Mouse (Mus musculus): ENCODE measurements around the gene Fmnl2.

Fmnl2 gene

GRCm38 (mm10) chr2:53085617-53086202 lies 228.1 kb downstream of the Fmnl2 start:
- in situ Hi-C loops (cut with MboI; ENCODE audit: unreplicated experiment in 2 of 2), result loop anchor here (25.0 kb wide), 3 partner anchors 323 to 452 kb away; no protein-coding TSS in a partner anchor

GRCm38 (mm10) chr2:53088744-53089143 lies 231.1 kb downstream of the Fmnl2 start:
- in situ Hi-C loops (cut with MboI; ENCODE audit: unreplicated experiment in 2 of 2), result loop anchor here (25.0 kb wide), 3 partner anchors 326 to 451 kb away; no protein-coding TSS in a partner anchor

- in situ Hi-C loops (cut with MboI; ENCODE audit: unreplicated experiment in 2 of 2), result loop anchor here (25.0 kb wide), 3 partner anchors 333 to 458 kb away; no protein-coding TSS in a partner anchor
Observed at GRCm38 (mm10) chr2:53095031-53095430, 237.4 kb downstream of the Fmnl2 start.

- in situ Hi-C loops (cut with MboI; ENCODE audit: unreplicated experiment in 2 of 2), result loop anchor here (25.0 kb wide), 3 partner anchors 333 to 458 kb away; no protein-coding TSS in a partner anchor
Observed at GRCm38 (mm10) chr2:53095489-53095888, 237.8 kb downstream of the Fmnl2 start.

- in situ Hi-C loops (cut with MboI; ENCODE audit: unreplicated experiment in 2 of 2), result loop anchor here in 1 of 2 experiments (25.0 kb wide), 1 partner anchor 338 kb away; no protein-coding TSS in a partner anchor
Observed at GRCm38 (mm10) chr2:53100093-53100492, 242.4 kb downstream of the Fmnl2 start.

- in situ Hi-C loops (cut with MboI; ENCODE audit: unreplicated experiment in 2 of 2), result loop anchor here in 1 of 2 experiments (25.0 kb wide), 1 partner anchor 340 kb away; no protein-coding TSS in a partner anchor
Observed at GRCm38 (mm10) chr2:53101885-53102740, 244.5 kb downstream of the Fmnl2 start.

- in situ Hi-C loops (cut with MboI; ENCODE audit: unreplicated experiment in 2 of 2), result loop anchor here in 1 of 2 experiments (25.0 kb wide), 1 partner anchor 341 kb away; no protein-coding TSS in a partner anchor
Observed at GRCm38 (mm10) chr2:53102901-53103300, 245.2 kb downstream of the Fmnl2 start.

- in situ Hi-C loops (cut with MboI; ENCODE audit: unreplicated experiment in 2 of 2), result loop anchor here in 1 of 2 experiments (25.0 kb wide), 1 partner anchor 343 kb away; no protein-coding TSS in a partner anchor
Observed at GRCm38 (mm10) chr2:53105408-53105807, 247.7 kb downstream of the Fmnl2 start.

- in situ Hi-C loops (cut with MboI; ENCODE audit: unreplicated experiment in 2 of 2), result loop anchor here in 1 of 2 experiments (25.0 kb wide), 1 partner anchor 344 kb away; no protein-coding TSS in a partner anchor
Observed at GRCm38 (mm10) chr2:53106056-53106455, 248.4 kb downstream of the Fmnl2 start.

GRCm38 (mm10) chr2:53106472-53106871 lies 248.8 kb downstream of the Fmnl2 start:
- in situ Hi-C loops (cut with MboI; ENCODE audit: unreplicated experiment in 2 of 2), result loop anchor here in 1 of 2 experiments (25.0 kb wide), 1 partner anchor 344 kb away; no protein-coding TSS in a partner anchor

GRCm38 (mm10) chr2:53108547-53108946 lies 250.9 kb downstream of the Fmnl2 start:
- in situ Hi-C loops (cut with MboI; ENCODE audit: unreplicated experiment in 2 of 2), result loop anchor here in 1 of 2 experiments (25.0 kb wide), 1 partner anchor 346 kb away; no protein-coding TSS in a partner anchor

- in situ Hi-C loops (cut with MboI; ENCODE audit: unreplicated experiment in 2 of 2), result loop anchor here in 1 of 2 experiments (25.0 kb wide), 1 partner anchor 359 kb away; no protein-coding TSS in a partner anchor
Observed at GRCm38 (mm10) chr2:53121797-53122196, 264.1 kb downstream of the Fmnl2 start.

- in situ Hi-C loops (cut with MboI; ENCODE audit: unreplicated experiment in 2 of 2), result loop anchor here in 1 of 2 experiments (25.0 kb wide), 1 partner anchor 1014 kb away; no protein-coding TSS in a partner anchor
Observed at GRCm38 (mm10) chr2:53125998-53126397, 268.3 kb downstream of the Fmnl2 start.

- in situ Hi-C loops (cut with MboI; ENCODE audit: unreplicated experiment in 2 of 2), result loop anchor here in 1 of 2 experiments (25.0 kb wide), 1 partner anchor 1017 kb away; no protein-coding TSS in a partner anchor
Observed at GRCm38 (mm10) chr2:53129070-53129469, 271.4 kb downstream of the Fmnl2 start.

GRCm38 (mm10) chr2:53131567-53131966 lies 273.9 kb downstream of the Fmnl2 start:
- in situ Hi-C loops (cut with MboI; ENCODE audit: unreplicated experiment in 2 of 2), result loop anchor here in 1 of 2 experiments (25.0 kb wide), 1 partner anchor 1019 kb away; no protein-coding TSS in a partner anchor

GRCm38 (mm10) chr2:53146852-53147251 lies 289.2 kb downstream of the Fmnl2 start:
- in situ Hi-C loops (cut with MboI; ENCODE audit: unreplicated experiment in 2 of 2), result loop anchor here in 1 of 2 experiments (25.0 kb wide), 1 partner anchor 1035 kb away; no protein-coding TSS in a partner anchor

GRCm38 (mm10) chr2:53173966-53174365 lies 316.3 kb downstream of the Fmnl2 start:
- in situ Hi-C loops (cut with MboI; ENCODE audit: unreplicated experiment in 2 of 2), result no loop called here

GRCm38 (mm10) chr2:53178966-53179365 lies 321.3 kb downstream of the Fmnl2 start:
- in situ Hi-C loops (cut with MboI; ENCODE audit: unreplicated experiment in 2 of 2), result loop anchor here (25.0 kb wide), 3 partner anchors 633 to 1242 kb away; partner anchors contain the start of genes Rbm43 (in 2 of the 2) and Arl5a (in 1 of the 2)

GRCm38 (mm10) chr2:53179876-53180275 lies 322.2 kb downstream of the Fmnl2 start:
- in situ Hi-C loops (cut with MboI; ENCODE audit: unreplicated experiment in 2 of 2), result loop anchor here (25.0 kb wide), 3 partner anchors 632 to 1243 kb away; partner anchors contain the start of genes Rbm43 (in 2 of the 2) and Arl5a (in 1 of the 2)

Measured in v-Abl transformed pro-B cells (cell line).